Mouse (Mus musculus) forebrain, embryonic 11.5 days (tissue): Measurements from ENCODE around the gene Mtnr1b. TPM values are rescaled to one million over a fixed set of nuclear protein-coding genes. Genes with fewer than 3 reads are reported as not detected.
"Not testable (repeated sequence)": the region's sequence is repeated elsewhere in the genome, so short reads cannot be mapped to it uniquely, and the experiment has no call there.

Source experiments
- ATAC-seq: fragments of 200-750 bp; cut with Nextera tagmentation; replicated peaks from 2 replicates; pipeline ENCODE4 v1.8.0; 2017; ENCODE audit warnings: moderate TSS enrichment; ENCODE audit not compliant: low FRiP score
- DNase-seq: peaks from one replicate; pipeline ENCODE4 v3.0.0-alpha.2; 2017; ENCODE audit warnings: low spot score
- H3K27ac ChIP-seq: fragments of 300-500 bp; sonication (generic); 2 replicates; pipeline ENCODE4 v1.5.1; 2014; ENCODE audit warnings: low read depth, low read length
- H3K27me3 ChIP-seq: fragments of 300-500 bp; sonication (generic); 2 replicates; pipeline ENCODE4 v1.6.1; 2014; ENCODE audit warnings: mild to moderate bottlenecking, low read length, mixed read lengths; ENCODE audit not compliant: control insufficient read depth, insufficient read depth
- H3K36me3 ChIP-seq: fragments of 300-500 bp; sonication (generic); 2 replicates; pipeline ENCODE4 v1.6.1; 2014; ENCODE audit warnings: mild to moderate bottlenecking, low read length, moderate library complexity, mixed read lengths; ENCODE audit not compliant: control insufficient read depth, insufficient read depth
- H3K4me1 ChIP-seq: fragments of 300-500 bp; sonication (generic); replicated peaks from 2 replicates; pipeline ENCODE4 v1.6.1; 2014; ENCODE audit warnings: low read length, mixed read lengths; ENCODE audit not compliant: control insufficient read depth, insufficient read depth
- H3K4me2 ChIP-seq: fragments of 300-500 bp; sonication (generic); 2 replicates; pipeline ENCODE4 v1.6.1; 2014; ENCODE audit warnings: low read depth, mild to moderate bottlenecking, low read length, moderate library complexity, mixed read lengths; ENCODE audit not compliant: severe bottlenecking
- H3K4me3 ChIP-seq: fragments of 300-500 bp; sonication (generic); 2 replicates; pipeline ENCODE4 v1.5.1; 2014; ENCODE audit warnings: low read depth, low read length
- H3K9ac ChIP-seq: fragments of 300-500 bp; sonication (generic); 2 replicates; pipeline ENCODE4 v1.6.1; 2014; ENCODE audit warnings: low read length
- H3K9me3 ChIP-seq: fragments of 300-500 bp; sonication (generic); 2 replicates; pipeline ENCODE4 v1.6.1; 2016; ENCODE audit warnings: low read length, mixed read lengths; ENCODE audit not compliant: control insufficient read depth
- WGBS: fragments of 180-500 bp; shearing (Covaris S2); extraction: QIAGEN DNeasy Blood & Tissue Kit; methylation state at CpG from one replicate; pipeline ENCODE4 v1.1.7; 2014; 5-methylcytosine and 5-hydroxymethylcytosine counted together
- polyA plus RNA-seq: library from polyadenylated mRNA; unstranded; fragments of >200 nt; fragmentation: Nextera tagmentation; extraction: Ambion mirVana; gene quantifications from 2 replicates; pipeline ENCODE4 v1.2.1, GENCODE M21; 2014

Mtnr1b gene
- polyA plus RNA-seq, 1 experiment from 2014 or later, result not detected

DNA sequence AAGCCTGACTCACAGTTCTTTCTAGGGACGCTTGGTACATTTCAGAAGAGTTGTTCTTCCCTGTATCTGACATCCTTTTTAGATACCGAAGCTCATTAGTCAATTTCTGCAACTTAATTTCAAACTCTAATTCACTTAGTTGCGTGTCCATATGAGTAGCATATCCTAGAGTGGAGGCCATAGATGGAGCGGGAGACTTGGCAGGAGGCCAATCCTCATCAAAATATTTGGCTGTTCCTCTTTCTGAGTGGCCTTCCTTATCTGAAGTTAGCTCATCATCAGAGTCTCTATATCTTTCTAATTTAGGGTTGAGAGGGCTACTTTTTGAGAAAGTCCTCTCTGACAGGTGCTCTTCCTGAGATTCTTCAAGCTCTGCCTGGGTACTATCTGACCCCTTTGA lies 29.4 kb downstream of the Mtnr1b start:
- not testable (repeated sequence) for ATAC-seq, H3K4me1 ChIP-seq, DNase-seq, H3K27ac ChIP-seq, H3K36me3 ChIP-seq, H3K4me3 ChIP-seq, H3K9me3 ChIP-seq, H3K9ac ChIP-seq, H3K27me3 ChIP-seq, H3K4me2 ChIP-seq
- WGBS, result 93% methylated on average over 4 of the region's 4 CpGs

DNA sequence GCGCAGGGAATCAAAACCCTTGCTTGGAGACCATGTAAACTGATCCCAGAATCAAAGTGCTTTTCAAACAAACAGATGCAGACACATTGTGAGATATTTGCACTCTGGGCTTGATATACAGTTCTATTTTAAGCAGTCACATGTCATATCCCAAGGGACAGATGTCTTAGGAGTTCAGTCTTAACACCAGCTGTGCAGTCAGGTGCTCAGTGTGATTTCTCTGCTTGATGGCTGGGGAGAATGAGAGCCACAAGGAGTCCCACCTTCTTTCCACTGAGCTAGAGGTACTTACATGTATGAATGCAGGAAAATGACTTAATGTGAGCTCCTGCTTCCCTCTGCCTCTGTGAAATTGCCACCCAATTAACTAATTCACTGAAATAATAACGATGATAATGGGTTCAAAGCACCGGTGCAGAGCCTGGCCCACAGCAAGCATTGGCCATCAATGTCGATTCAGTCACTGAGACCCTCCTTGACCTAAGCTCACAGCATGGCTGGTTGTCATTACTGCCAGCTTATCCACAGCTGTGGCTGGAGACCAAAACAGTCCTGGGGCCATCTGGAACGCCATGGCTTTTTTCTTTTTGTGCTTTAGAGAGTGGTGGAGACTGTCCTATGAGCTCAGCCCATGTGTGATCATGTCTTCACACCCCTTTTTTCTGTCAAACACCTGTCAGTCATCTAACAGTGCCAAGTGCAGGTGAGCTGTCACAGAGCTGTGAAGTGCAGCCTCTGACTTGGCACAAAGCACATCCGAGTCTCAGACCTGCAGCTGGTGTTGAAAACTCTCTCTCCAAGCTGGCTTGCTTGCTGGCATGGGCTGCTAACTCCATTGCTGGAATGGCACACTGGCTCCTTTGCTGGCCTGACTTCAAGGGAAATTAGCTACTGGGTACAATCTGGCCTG lies 61.1 kb downstream of the Mtnr1b start:
- H3K9ac ChIP-seq, result no peak overlapping the region
- H3K27ac ChIP-seq, result peak overlapping the region; percentile 37; the same call in 1 of the 2 replicates
- H3K4me3 ChIP-seq, result no peak overlapping the region
- no peaks in the 10 kb centered on the region for H3K9me3 ChIP-seq
- no peaks in the 10 kb centered on the region for H3K4me1 ChIP-seq
- no peak overlapping the region for H3K4me2 ChIP-seq
- H3K36me3 ChIP-seq, result no peaks in the 10 kb centered on the region
- 57% methylated on average over 6 of the region's 6 CpGs for WGBS
- H3K27me3 ChIP-seq, result no peaks in the 10 kb centered on the region
- DNase-seq (no peak), ATAC-seq (peak; percentile 79)

DNA sequence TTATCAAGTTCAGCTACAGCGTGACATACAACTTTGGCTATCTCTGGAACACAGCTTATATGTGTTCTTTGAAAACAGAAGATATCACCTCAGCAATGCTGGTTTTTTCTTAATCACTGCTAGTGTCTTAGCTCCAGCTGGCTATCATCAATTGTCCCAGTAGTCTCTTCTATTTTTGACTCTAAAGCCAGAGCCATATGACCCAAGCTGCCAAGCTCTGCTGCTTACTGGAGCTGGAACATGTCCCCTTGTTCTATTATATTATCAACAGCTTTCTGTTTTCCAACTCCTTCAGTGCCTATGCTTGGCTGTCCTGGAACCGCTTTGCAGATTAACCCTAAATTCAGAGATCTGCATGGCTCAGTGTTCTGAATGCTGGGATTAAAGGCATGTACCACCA lies 70.1 kb downstream of the Mtnr1b start:
- no peaks in the 10 kb centered on the region for H3K4me1 ChIP-seq
- DNase-seq, result no peak
- no peak overlapping the region for H3K27ac ChIP-seq
- no peaks in the 10 kb centered on the region for H3K36me3 ChIP-seq
- H3K9ac ChIP-seq, result no peak overlapping the region
- H3K9me3 ChIP-seq, result no peaks in the 10 kb centered on the region
- ATAC-seq, result no peak
- no peak overlapping the region for H3K4me3 ChIP-seq
- no peak overlapping the region for H3K4me2 ChIP-seq
- WGBS, result 79% methylated on average over 2 of the region's 2 CpGs
- H3K27me3 ChIP-seq, result no peaks in the 10 kb centered on the region

DNA sequence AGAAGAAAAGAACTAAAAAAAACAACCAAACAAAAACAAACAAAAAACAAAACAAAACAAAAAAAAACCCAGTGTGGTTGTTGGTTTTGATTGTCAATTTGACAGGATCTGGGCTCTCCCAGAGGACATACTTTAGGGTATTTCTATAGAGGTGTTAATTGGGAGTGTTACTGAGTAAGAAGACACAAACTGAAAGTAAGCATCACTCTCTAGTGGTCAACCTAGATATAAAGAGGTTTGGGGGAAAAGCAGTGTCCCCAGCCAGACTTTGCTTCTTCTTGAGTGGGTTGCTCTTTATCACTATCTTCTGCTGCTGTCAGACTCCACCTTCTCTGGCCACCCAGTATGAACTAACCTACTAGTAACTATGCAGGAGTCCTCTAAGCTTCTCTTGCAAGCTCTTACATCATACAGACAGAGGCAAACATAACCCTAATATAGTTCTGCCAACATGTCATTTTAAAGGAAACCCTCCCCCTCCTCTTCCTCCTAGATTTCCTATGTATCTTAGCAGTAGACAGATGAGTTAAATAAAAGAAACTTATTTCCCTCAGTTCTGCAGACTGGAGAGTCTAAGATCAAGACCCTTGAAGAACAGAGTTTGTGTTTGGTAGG lies 71.8 kb downstream of the Mtnr1b start:
- ATAC-seq, result no peak
- H3K36me3 ChIP-seq, result no peaks in the 10 kb centered on the region
- no peaks in the 10 kb centered on the region for H3K27me3 ChIP-seq
- DNase-seq, result no peak
- H3K4me1 ChIP-seq, result no peaks in the 10 kb centered on the region
- H3K9me3 ChIP-seq, result no peaks in the 10 kb centered on the region
- no peak overlapping the region for H3K9ac ChIP-seq
- no peak overlapping the region for H3K4me2 ChIP-seq
- H3K27ac ChIP-seq, result no peak overlapping the region
- H3K4me3 ChIP-seq, result no peak overlapping the region

DNA sequence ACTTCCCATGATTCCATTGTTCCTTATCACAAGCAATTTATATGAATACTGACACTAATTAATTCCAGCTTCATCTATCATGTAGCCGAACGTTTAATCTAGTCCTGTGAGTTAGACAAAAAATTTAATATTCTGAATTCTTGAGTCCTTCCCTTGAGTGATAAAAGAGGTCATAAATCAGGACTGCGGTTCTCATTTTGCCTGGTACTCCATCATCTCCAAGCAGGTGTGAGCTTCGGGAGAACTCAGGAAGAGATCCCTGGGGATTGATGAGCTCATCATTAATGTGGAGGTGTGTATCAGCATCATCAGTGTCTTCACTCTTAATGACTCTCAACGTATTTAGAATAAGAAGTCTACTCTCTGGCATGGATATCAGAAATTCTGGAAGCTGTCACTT lies 74.0 kb downstream of the Mtnr1b start:
- DNase-seq (no peak), ATAC-seq (no peak)
- 89% methylated on average over 5 of the region's 5 CpGs for WGBS
- H3K4me1 ChIP-seq, result no peaks in the 10 kb centered on the region
- no peak overlapping the region for H3K4me2 ChIP-seq
- H3K27ac ChIP-seq, result no peak overlapping the region
- H3K9me3 ChIP-seq, result no peaks in the 10 kb centered on the region
- no peak overlapping the region for H3K9ac ChIP-seq
- H3K27me3 ChIP-seq, result no peaks in the 10 kb centered on the region
- no peaks in the 10 kb centered on the region for H3K36me3 ChIP-seq
- no peak overlapping the region for H3K4me3 ChIP-seq

DNA sequence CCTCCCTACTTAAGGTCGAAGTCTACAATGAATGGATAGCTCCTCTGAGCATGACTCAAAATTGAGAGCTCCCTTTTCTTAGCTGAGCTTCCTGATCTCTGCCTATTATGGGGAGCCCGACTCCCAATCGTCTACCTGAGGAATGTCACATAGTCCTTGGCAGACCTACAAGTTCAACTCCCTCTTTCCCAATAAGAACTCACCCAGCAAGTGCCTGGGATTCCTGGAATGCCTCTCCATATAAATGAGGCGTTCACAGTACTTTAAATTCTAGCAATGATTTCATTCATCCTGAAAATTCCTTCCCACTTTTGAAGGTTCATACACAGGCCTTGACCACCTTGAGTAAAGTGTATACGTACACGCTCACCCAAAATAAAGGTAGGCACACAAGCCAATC lies 79.9 kb downstream of the Mtnr1b start:
- no peak overlapping the region for H3K4me2 ChIP-seq
- no peaks in the 10 kb centered on the region for H3K27me3 ChIP-seq
- H3K9ac ChIP-seq, result no peak overlapping the region
- no peak for ATAC-seq
- 88% methylated on average over 6 of the region's 6 CpGs for WGBS
- no peaks in the 10 kb centered on the region for H3K4me1 ChIP-seq
- H3K9me3 ChIP-seq, result no peaks in the 10 kb centered on the region
- H3K27ac ChIP-seq, result no peak overlapping the region
- H3K4me3 ChIP-seq, result no peak overlapping the region
- H3K36me3 ChIP-seq, result no peaks in the 10 kb centered on the region
- DNase-seq, result no peak

DNA sequence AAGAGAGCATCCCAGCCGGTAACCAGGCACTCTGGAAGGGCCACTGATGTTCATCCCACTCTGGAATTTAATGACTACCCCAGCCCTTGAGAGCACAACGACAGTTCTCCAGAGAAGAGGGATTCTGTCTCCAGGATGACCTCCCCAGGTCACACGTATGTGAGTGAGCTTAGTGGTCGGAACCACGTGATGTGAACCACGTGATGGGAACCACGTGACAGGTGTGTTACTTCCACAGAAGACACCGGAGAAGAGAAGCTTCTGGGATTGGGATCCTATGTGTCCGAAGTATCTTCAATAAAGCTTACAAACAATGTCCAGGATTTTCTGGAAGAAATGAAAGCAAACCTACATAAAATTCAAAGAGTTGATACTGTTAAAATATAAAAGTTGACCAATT lies 82.3 kb downstream of the Mtnr1b start:
- no peak overlapping the region for H3K4me2 ChIP-seq
- H3K9me3 ChIP-seq, result no peaks in the 10 kb centered on the region
- DNase-seq, result no peak
- no peak overlapping the region for H3K9ac ChIP-seq
- no peak overlapping the region for H3K27ac ChIP-seq
- no peak for ATAC-seq
- H3K4me3 ChIP-seq, result no peak overlapping the region
- no peaks in the 10 kb centered on the region for H3K27me3 ChIP-seq
- 92% methylated on average over 9 of the region's 9 CpGs for WGBS
- H3K4me1 ChIP-seq, result no peaks in the 10 kb centered on the region
- H3K36me3 ChIP-seq, result no peaks in the 10 kb centered on the region

DNA sequence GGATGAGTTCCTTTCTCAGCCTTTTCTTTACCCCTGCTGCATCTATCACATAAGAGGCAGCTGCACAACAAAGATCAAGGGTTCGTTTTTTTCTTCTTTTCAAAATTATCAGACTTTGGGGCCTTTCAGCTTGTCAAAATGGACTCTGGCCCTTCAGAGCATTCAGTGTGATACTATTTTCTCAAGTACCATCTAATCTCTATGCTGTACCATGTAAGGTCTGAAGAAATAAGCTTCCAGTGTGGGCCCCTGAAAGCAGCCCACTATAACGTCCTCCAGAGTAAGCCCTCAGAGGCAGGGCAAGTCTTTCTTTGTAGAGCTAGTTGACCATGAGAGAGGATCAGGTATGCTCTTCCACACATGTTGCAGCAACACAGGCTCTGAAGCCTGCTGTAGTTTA lies 87.7 kb downstream of the Mtnr1b start:
- Histone ChIP-seq H3K9me3 (no peaks in the 10 kb centered on the region), H3K4me3 (no peak overlapping the region), H3K9ac (no peak overlapping the region), H3K36me3 (no peaks in the 10 kb centered on the region), H3K4me1 (peaks cover 2% of the 10 kb centered on the region; the same call in 1 of the 2 replicates), H3K4me2 (no peak overlapping the region), H3K27me3 (no peaks in the 10 kb centered on the region), H3K27ac (no peak overlapping the region)
- 77% methylated on average over 2 of the region's 2 CpGs for WGBS
- no peak for DNase-seq
- no peak for ATAC-seq

DNA sequence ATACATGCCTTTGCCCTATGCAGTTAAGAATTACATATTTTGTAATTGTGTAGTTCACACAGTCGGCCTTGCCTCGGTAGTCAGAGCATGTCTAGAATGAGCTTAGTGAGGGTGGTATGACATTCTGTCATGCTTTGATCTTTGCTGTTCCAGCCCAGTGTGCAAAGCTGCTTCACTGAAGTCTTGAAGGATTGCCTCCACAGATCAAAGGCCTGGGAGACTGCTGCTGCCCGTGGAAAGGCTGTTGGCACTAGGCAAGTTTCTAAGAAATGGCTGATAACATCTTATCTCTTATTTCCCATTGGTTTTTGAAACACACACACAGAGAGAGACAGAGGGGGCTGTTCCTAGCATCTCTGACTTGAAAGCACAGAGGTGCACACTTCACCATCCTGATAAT lies 88.2 kb downstream of the Mtnr1b start:
- H3K27ac ChIP-seq, result no peak overlapping the region
- H3K4me2 ChIP-seq, result no peak overlapping the region
- H3K27me3 ChIP-seq, result no peaks in the 10 kb centered on the region
- H3K9ac ChIP-seq, result no peak overlapping the region
- ATAC-seq (no peak), DNase-seq (no peak)
- H3K36me3 ChIP-seq, result no peaks in the 10 kb centered on the region
- H3K4me1 ChIP-seq, result peaks cover 2% of the 10 kb centered on the region; the same call in 1 of the 2 replicates
- no peaks in the 10 kb centered on the region for H3K9me3 ChIP-seq
- H3K4me3 ChIP-seq, result no peak overlapping the region
- WGBS, result 82% methylated on average over 3 of the region's 3 CpGs
